ENCODE assay signal across 27 mouse cellular contexts in the genomic region with DNA sequence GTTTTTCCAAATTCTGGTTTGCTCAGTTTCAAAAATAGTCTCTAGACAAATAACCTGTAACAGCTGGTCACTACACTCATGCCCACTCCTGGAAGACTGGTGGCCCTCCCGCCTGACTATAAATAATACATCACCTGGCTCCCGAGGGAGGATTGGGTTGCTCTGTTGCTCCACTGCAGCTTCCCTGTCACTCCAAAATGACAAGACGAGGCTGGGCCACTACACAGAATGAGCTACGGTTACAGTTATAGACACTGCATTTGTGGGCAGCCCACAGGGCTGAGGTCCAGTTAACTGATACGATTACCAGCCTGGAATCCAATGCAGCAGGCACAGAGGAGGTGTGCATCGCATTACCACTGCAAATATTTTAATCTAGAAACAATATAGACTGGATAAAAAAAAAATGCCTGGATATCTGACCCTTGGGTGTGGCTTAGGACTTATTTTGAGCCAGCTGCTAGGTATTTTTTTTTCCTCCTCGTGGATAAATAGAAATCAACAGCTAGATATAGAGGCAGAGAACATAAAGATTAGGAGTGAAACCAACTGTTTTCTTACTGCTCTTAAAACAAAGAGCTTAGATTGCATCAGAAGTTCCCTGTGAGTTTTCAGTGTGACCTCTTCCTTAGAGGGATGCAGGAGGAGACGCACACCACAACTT. TPM values are rescaled to one million over a fixed set of nuclear protein-coding genes. Genes with fewer than 3 reads are reported as not detected.
A peak's percentile ranks its signal among the peaks of the same experiment; 100 is the strongest.
DNase-seq lines count a peak whose midpoint lies in the region; ATAC-seq and TF ChIP-seq lines count a peak whose summit lies in the region.
"Had no signal": no experiment of that assay in that cellular context is flagged by ENCODE, and none has a peak within 500 bp of the region (broad histone marks: within the 10 kb centered on the region; RNA-seq: fewer than 3 reads in every experiment).

A gene (plus strand): TSS at position 614 of the 664 bp plus-strand sequence.

- no peak within 1 kb of the TSS for H3K9ac ChIP-seq in midbrain, embryonic 14.5 days (replicated peaks; ENCODE audit: low read length)
- H3K9ac ChIP-seq in midbrain, embryonic 13.5 days (replicated peaks): no peak within 1 kb of the TSS
- H3K9ac ChIP-seq: forebrain, embryonic 15.5 days; heart, embryonic 13.5 days; hindbrain, embryonic 12.5 days; liver, embryonic 14.5 days; lung, embryonic 14.5 days had no signal

- H3K4me3 ChIP-seq in gastrocnemius, adult 2 months: 0 out of 2 replicates have a peak within 1 kb of the TSS, but pooled peaks have one; percentile 0
- no peak within 1 kb of the TSS for H3K4me3 ChIP-seq in midbrain, embryonic 14.5 days (replicated peaks; ENCODE audit: low read depth, low read length)
- no peak within 1 kb of the TSS for H3K4me3 ChIP-seq in midbrain, embryonic 13.5 days (replicated peaks)
- H3K4me3 ChIP-seq in myocyte: peak within 1 kb of the TSS; percentile 15
- H3K4me3 ChIP-seq: forebrain, embryonic 15.5 days; heart, embryonic 13.5 days; hindbrain, embryonic 12.5 days had no signal

- H3K9me3 ChIP-seq in midbrain, embryonic 14.5 days (ENCODE audit: control insufficient read depth, low read length): no peaks in the 10 kb centered on the region
- H3K9me3 ChIP-seq in midbrain, embryonic 13.5 days: no peaks in the 10 kb centered on the region
- H3K9me3 ChIP-seq: forebrain, embryonic 15.5 days; heart, embryonic 13.5 days; hindbrain, embryonic 12.5 days had no signal

- DNase-seq in gastrocnemius, adult 2 months: peak; percentile 79
- DNase-seq in gastrocnemius, postnatal 10 days: no peak
- peak; percentile 12 for DNase-seq in midbrain, embryonic 14.5 days
- DNase-seq in gastrocnemius, postnatal 14 days: peak; percentile 31
- no peak for DNase-seq in heart, adult 8-10 months (ENCODE audit: low spot score)
- no peak for DNase-seq in right cerebral cortex, postnatal 25 days
- DNase-seq: adrenal gland, adult 8-10 months; cerebellum, adult 18-20 months; cerebellum, postnatal 14 days; heart, adult 18-20 months; heart, postnatal 14 days; kidney, adult 11 months; left cerebral cortex, postnatal 4 days; lung, embryonic 14.5 days; lung, postnatal 4 days; thymus, adult 18-20 months; thymus, postnatal 4 days had no signal

- H3K27ac ChIP-seq in gastrocnemius, adult 2 months: peak within 1 kb of the TSS; percentile 51
- no peak within 1 kb of the TSS for H3K27ac ChIP-seq in midbrain, embryonic 14.5 days (replicated peaks; ENCODE audit: low read depth, low read length)
- H3K27ac ChIP-seq in midbrain, embryonic 13.5 days: no peak within 1 kb of the TSS
- H3K27ac ChIP-seq: forebrain, embryonic 15.5 days; heart, embryonic 13.5 days; hindbrain, embryonic 12.5 days; liver, embryonic 14.5 days had no signal

- ATAC-seq in midbrain, embryonic 14.5 days (ENCODE audit: low FRiP score, low TSS enrichment): no peak
- ATAC-seq in midbrain, embryonic 13.5 days: no peak
- ATAC-seq: forebrain, embryonic 15.5 days; Patski had no signal

- TF ChIP-seq CTCF in gastrocnemius, adult 2 months (IDR thresholded peaks at IDR 0.05): no peak

- H3K4me2 ChIP-seq in midbrain, embryonic 14.5 days (ENCODE audit: low read length): no peak within 1 kb of the TSS
- H3K4me2 ChIP-seq in midbrain, embryonic 13.5 days (replicated peaks): no peak within 1 kb of the TSS
- H3K4me2 ChIP-seq in myocyte (ENCODE audit: low read depth): peak within 1 kb of the TSS; percentile 73
- H3K4me2 ChIP-seq: forebrain, embryonic 15.5 days; heart, embryonic 13.5 days; hindbrain, embryonic 12.5 days; lung, embryonic 14.5 days had no signal

- H3K36me3 ChIP-seq in midbrain, embryonic 14.5 days (ENCODE audit: control insufficient read depth, insufficient read depth, low read length): no peaks in the 10 kb centered on the region
- no peaks in the 10 kb centered on the region for H3K36me3 ChIP-seq in midbrain, embryonic 13.5 days
- no peaks in the 10 kb centered on the region for H3K36me3 ChIP-seq in myocyte (ENCODE audit: control insufficient read depth, insufficient read depth)
- H3K36me3 ChIP-seq: forebrain, embryonic 15.5 days; heart, embryonic 13.5 days; hindbrain, embryonic 12.5 days had no signal

- H3ac ChIP-seq in myocyte (ENCODE audit: control insufficient read depth, insufficient read length): no peak within 1 kb of the TSS

- no peaks in the 10 kb centered on the region for H3K4me1 ChIP-seq in midbrain, embryonic 14.5 days (ENCODE audit: control insufficient read depth, insufficient read depth, low read length)
- no peaks in the 10 kb centered on the region for H3K4me1 ChIP-seq in midbrain, embryonic 13.5 days (replicated peaks)
- H3K4me1 ChIP-seq: forebrain, embryonic 15.5 days; heart, embryonic 13.5 days had no signal

- 65% methylated on average over 8 of the region's 8 CpGs for WGBS in midbrain, embryonic 14.5 days
- WGBS in midbrain, embryonic 13.5 days: 66% methylated on average over 8 of the region's 8 CpGs

- H3K79me2 ChIP-seq in myocyte (ENCODE audit: control insufficient read depth, insufficient read depth): no peaks in the 10 kb centered on the region

- intact Hi-C loops in gastrocnemius, adult 2 months (cut with DNase I): no loop called here
- intact Hi-C loops in gastrocnemius, postnatal 14 days (cut with DNase I; ENCODE audit: low total_unique reads): no loop called here

- no peaks in the 10 kb centered on the region for H3K27me3 ChIP-seq in midbrain, embryonic 14.5 days (ENCODE audit: control insufficient read depth, insufficient read depth, low read length)
- no peaks in the 10 kb centered on the region for H3K27me3 ChIP-seq in midbrain, embryonic 13.5 days
- H3K27me3 ChIP-seq in myocyte (ENCODE audit: control insufficient read depth, insufficient read depth, insufficient read length): no peaks in the 10 kb centered on the region
- H3K27me3 ChIP-seq: forebrain, embryonic 15.5 days; heart, embryonic 13.5 days; hindbrain, embryonic 12.5 days; Patski had no signal

- no peak for TF ChIP-seq POLR2A in myocyte (IDR thresholded peaks at IDR 0.05; ENCODE audit: insufficient read length, low read depth)

TF ChIP-seq in myocyte, 11 proteins besides CTCF, POLR2A, EP300 and RAD21:
- TF ChIP-seq E2F4 (IDR thresholded peaks at IDR 0.05; ENCODE audit: insufficient read depth) (no peak), SRF (IDR thresholded peaks at IDR 0.05; ENCODE audit: control insufficient read depth, insufficient read length, low read depth) (no peak), MYOG (IDR thresholded peaks at IDR 0.05; ENCODE audit: control insufficient read depth in 1 of 3, insufficient read depth in 1 of 3, insufficient read length in 2 of 3, low read depth in 2 of 3) (peak in 2 of 3 experiments; percentile 58 to 81), MYOD1 (IDR thresholded peaks at IDR 0.05; ENCODE audit: control insufficient read depth in 1 of 3, insufficient read length in 2 of 3, low read depth in 2 of 3) (peak; percentile 57 to 89 (median 65)), TCF12 (IDR thresholded peaks at IDR 0.05; ENCODE audit: insufficient read depth, poor library complexity, severe bottlenecking) (peak; percentile 36), CEBPB (IDR thresholded peaks at IDR 0.05; ENCODE audit: insufficient read depth, poor library complexity, severe bottlenecking) (0 out of 2 replicates have a peak, but pooled peaks have one; percentile 22)
TF ChIP-seq in myocyte: peak in this region for 4.

RNA-seq across cellular contexts. Expression of the gene that starts here (rescaled TPM):
- under 1 TPM; 0.06 to 0.08 TPM for total RNA-seq in gastrocnemius, adult 2 months (2021)
- total RNA-seq in gastrocnemius, postnatal 10 days (2021): under 1 TPM; 0.27 to 0.31 TPM
- not detected in 2 replicates for polyA plus RNA-seq in midbrain, embryonic 14.5 days (2014; fragmentation: Nextera tagmentation; extraction: Ambion mirVana)
- polyA plus RNA-seq in midbrain, embryonic 13.5 days (2015; fragmentation: Nextera tagmentation; extraction: Ambion mirVana): not detected in 2 replicates
- total RNA-seq in gastrocnemius, postnatal 14 days (2021): under 1 TPM in 1 of 2 experiments, not detected in 1; 0.12 TPM
- polyA plus RNA-seq in myocyte (2012; fragmentation: generic; extraction: Trizol): 2.9 TPM
- total RNA-seq in heart, adult 8-10 months (2022): under 1 TPM in 1 of 4 experiments, not detected in 3; 0.16 TPM
- total RNA-seq: ES-E14; heart, adult 18-20 months; left cerebral cortex, adult 8-10 months; left cerebral cortex, postnatal 4 days; monocyte, adult 5-6 weeks had no signal
- polyA plus RNA-seq: forebrain, embryonic 15.5 days; Patski had no signal

Comparison
In these comparisons a context has a peak if more than half of its experiments do, and no peak if none do; other contexts are left out.
1. Peak in DNase-seq, H3K4me3 ChIP-seq and H3K27ac ChIP-seq in gastrocnemius, adult 2 months; RNA of the gene not detected or under 1 TPM.
2. Peak in DNase-seq in midbrain, embryonic 14.5 days; RNA of the gene not detected or under 1 TPM.
3. Peak in DNase-seq in gastrocnemius, postnatal 14 days; RNA of the gene not detected or under 1 TPM.